ENCODE assay signal across 13 mouse cellular contexts in the genomic region with DNA sequence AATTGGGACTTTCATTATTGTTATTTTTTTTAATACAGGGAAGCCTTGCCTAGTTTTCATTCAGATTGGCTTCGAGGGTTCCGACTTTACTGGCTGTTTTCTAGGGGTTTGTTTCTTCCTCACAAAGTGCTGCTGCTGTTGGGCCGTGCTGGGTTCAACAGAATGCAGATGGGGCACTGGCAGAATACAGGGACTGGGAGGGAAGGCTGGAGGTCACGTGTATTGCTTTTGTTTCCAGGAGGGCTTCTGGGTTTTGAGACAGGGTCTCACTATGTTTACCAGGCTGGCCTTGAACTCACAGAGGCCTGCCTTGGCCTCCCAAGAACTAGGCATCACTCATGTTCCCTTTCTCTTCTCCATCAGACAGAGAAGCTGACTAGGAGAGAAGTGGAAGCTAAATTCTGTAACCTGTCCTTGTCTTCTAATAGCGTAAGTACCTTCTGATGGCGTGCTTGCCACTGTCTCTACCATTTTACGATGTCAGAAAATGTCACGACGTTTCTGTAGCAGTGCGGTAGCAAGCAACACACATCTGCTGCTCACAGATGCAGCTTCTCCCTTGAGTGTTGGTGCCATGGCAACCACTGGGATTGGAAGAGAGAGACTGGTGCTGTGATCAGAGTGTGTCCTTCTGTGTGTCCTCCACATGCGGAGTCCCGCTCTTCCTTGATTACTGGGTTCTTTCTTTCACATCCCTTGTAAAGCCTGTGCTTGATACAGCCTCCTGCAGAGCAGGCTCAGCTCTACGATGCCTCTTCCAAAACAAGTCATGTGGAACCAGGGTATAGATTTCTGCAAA. TPM values are rescaled to one million over a fixed set of nuclear protein-coding genes. Genes with fewer than 3 reads are reported as not detected.
A peak's percentile ranks its signal among the peaks of the same experiment; 100 is the strongest.
DNase-seq lines count a peak whose midpoint lies in the region; ATAC-seq lines count a peak whose summit lies in the region.
"Had no signal": no experiment of that assay in that cellular context is flagged by ENCODE, and none has a peak within 500 bp of the region (broad histone marks: within the 10 kb centered on the region; RNA-seq: fewer than 3 reads in every experiment).

No protein-coding gene starts in this region.

- 0 out of 2 replicates have a peak, but pooled peaks cover 8% of the 10 kb centered on the region for H3K4me1 ChIP-seq in forebrain, embryonic 15.5 days
- no peaks in the 10 kb centered on the region for H3K4me1 ChIP-seq in hindbrain, embryonic 11.5 days (replicated peaks; ENCODE audit: control insufficient read depth, insufficient read depth, low read length)
- peaks cover 9% of the 10 kb centered on the region for H3K4me1 ChIP-seq in neural tube, embryonic 14.5 days (ENCODE audit: control insufficient read depth, insufficient read depth, low read length)
- H3K4me1 ChIP-seq in intestine, embryonic 15.5 days (replicated peaks), result no peaks in the 10 kb centered on the region
- H3K4me1 ChIP-seq: liver, embryonic 13.5 days had no signal

- H3K4me2 ChIP-seq in forebrain, embryonic 15.5 days (replicated peaks), result no peak overlapping the region
- no peak overlapping the region for H3K4me2 ChIP-seq in hindbrain, embryonic 11.5 days (replicated peaks; ENCODE audit: low read depth, low read length)
- H3K4me2 ChIP-seq in neural tube, embryonic 14.5 days (ENCODE audit: low read depth, low read length), result no peak overlapping the region
- no peak overlapping the region for H3K4me2 ChIP-seq in intestine, embryonic 15.5 days (replicated peaks)
- H3K4me2 ChIP-seq: liver, embryonic 13.5 days had no signal

- H3K27me3 ChIP-seq in forebrain, embryonic 15.5 days, result no peaks in the 10 kb centered on the region
- H3K27me3 ChIP-seq in hindbrain, embryonic 11.5 days (ENCODE audit: control insufficient read depth, insufficient read depth, low read length), result no peaks in the 10 kb centered on the region
- H3K27me3 ChIP-seq in neural tube, embryonic 14.5 days (ENCODE audit: control insufficient read depth, insufficient read depth, low read length), result no peaks in the 10 kb centered on the region
- no peaks in the 10 kb centered on the region for H3K27me3 ChIP-seq in intestine, embryonic 15.5 days (replicated peaks)
- H3K27me3 ChIP-seq: liver, embryonic 13.5 days had no signal

- peaks cover 7% of the 10 kb centered on the region; the same call in 1 of the 2 replicates for H3K36me3 ChIP-seq in forebrain, embryonic 15.5 days
- H3K36me3 ChIP-seq in hindbrain, embryonic 11.5 days (ENCODE audit: control insufficient read depth, insufficient read depth, low read length), result no peaks in the 10 kb centered on the region
- no peaks in the 10 kb centered on the region for H3K36me3 ChIP-seq in neural tube, embryonic 14.5 days (ENCODE audit: control insufficient read depth, insufficient read depth, low read length)
- H3K36me3 ChIP-seq in intestine, embryonic 15.5 days, result peaks cover 15% of the 10 kb centered on the region; the same call in 1 of the 2 replicates

- DNase-seq in hindbrain, embryonic 11.5 days (ENCODE audit: low spot score), result peak; percentile 63
- peak; percentile 36 to 46 for DNase-seq in left cerebral cortex, adult 18-20 months (ENCODE audit: low spot score in 2 of 2)
- no peak for DNase-seq in MN1 (ENCODE audit: low spot score)
- DNase-seq in ovary, postnatal 36 days (ENCODE audit: low spot score), result no peak
- no peak for DNase-seq in kidney, postnatal 10 days
- DNase-seq: adrenal gland, postnatal 14 days; heart, adult 11 months; kidney, adult 9 months; liver, embryonic 13.5 days had no signal

- H3K4me3 ChIP-seq in forebrain, embryonic 15.5 days, result no peak overlapping the region
- H3K4me3 ChIP-seq in hindbrain, embryonic 11.5 days (ENCODE audit: low read depth, low read length), result no peak overlapping the region
- H3K4me3 ChIP-seq in neural tube, embryonic 14.5 days (ENCODE audit: low read depth, low read length), result no peak overlapping the region
- no peak overlapping the region for H3K4me3 ChIP-seq in intestine, embryonic 15.5 days (replicated peaks)
- H3K4me3 ChIP-seq: liver, embryonic 13.5 days had no signal

- peak; percentile 84 for ATAC-seq in forebrain, embryonic 15.5 days (replicated peaks)
- peak; percentile 70 for ATAC-seq in hindbrain, embryonic 11.5 days (ENCODE audit: low FRiP score)
- peak; percentile 90 for ATAC-seq in neural tube, embryonic 14.5 days (ENCODE audit: low read depth)
- ATAC-seq in intestine, embryonic 15.5 days, result no peak

- no peaks in the 10 kb centered on the region for H3K9me3 ChIP-seq in forebrain, embryonic 15.5 days
- H3K9me3 ChIP-seq in hindbrain, embryonic 11.5 days (ENCODE audit: control insufficient read depth, low read length), result no peaks in the 10 kb centered on the region
- no peaks in the 10 kb centered on the region for H3K9me3 ChIP-seq in neural tube, embryonic 14.5 days (ENCODE audit: control insufficient read depth, low read length)
- no peaks in the 10 kb centered on the region for H3K9me3 ChIP-seq in intestine, embryonic 15.5 days
- H3K9me3 ChIP-seq: G1E; liver, embryonic 13.5 days had no signal

- H3K9ac ChIP-seq in forebrain, embryonic 15.5 days (replicated peaks), result no peak overlapping the region
- no peak overlapping the region for H3K9ac ChIP-seq in hindbrain, embryonic 11.5 days (ENCODE audit: low read depth, low read length)
- no peak overlapping the region; the same call in 1 of the 2 replicates for H3K9ac ChIP-seq in neural tube, embryonic 14.5 days (replicated peaks; ENCODE audit: low read depth, low read length)
- H3K9ac ChIP-seq in intestine, embryonic 15.5 days, result no peak overlapping the region
- H3K9ac ChIP-seq: liver, embryonic 13.5 days had no signal

- 71% methylated on average over 13 of the region's 13 CpGs for WGBS in forebrain, embryonic 15.5 days
- WGBS in hindbrain, embryonic 11.5 days, result 78% methylated on average over 13 of the region's 13 CpGs
- WGBS in neural tube, embryonic 14.5 days, result 40% methylated on average over 13 of the region's 13 CpGs
- WGBS in intestine, embryonic 15.5 days, result 93% methylated on average over 13 of the region's 13 CpGs

- peak overlapping the region; percentile 60 for H3K27ac ChIP-seq in forebrain, embryonic 15.5 days (replicated peaks)
- H3K27ac ChIP-seq in hindbrain, embryonic 11.5 days (ENCODE audit: low read depth, low read length), result peak overlapping the region; percentile 40
- peak overlapping the region; percentile 82 for H3K27ac ChIP-seq in neural tube, embryonic 14.5 days (ENCODE audit: low read depth, low read length)
- no peak overlapping the region for H3K27ac ChIP-seq in intestine, embryonic 15.5 days
- H3K27ac ChIP-seq: liver, embryonic 13.5 days had no signal

RNA-seq across cellular contexts. Expression of gene Srp14, which starts 21.8 kb away (rescaled TPM):
- polyA plus RNA-seq in forebrain, embryonic 15.5 days (2015; fragmentation: Nextera tagmentation; extraction: Ambion mirVana), result 332 and 333 TPM in 2 replicates
- 304 and 306 TPM in 2 replicates for polyA plus RNA-seq in hindbrain, embryonic 11.5 days (2014; fragmentation: Nextera tagmentation; extraction: Ambion mirVana)
- total RNA-seq in left cerebral cortex, adult 18-20 months (2021), result 100 to 1,000 TPM; 160 to 170 TPM
- 331 and 342 TPM in 2 replicates for polyA plus RNA-seq in neural tube, embryonic 14.5 days (2014; fragmentation: Nextera tagmentation; extraction: Ambion mirVana)
- 196 and 209 TPM in 2 replicates for polyA plus RNA-seq in intestine, embryonic 15.5 days (2015; fragmentation: Nextera tagmentation; extraction: Ambion mirVana)

Comparison
In these comparisons a context has a peak if more than half of its experiments do, and no peak if none do; other contexts are left out.
1. DNase-seq: peak in hindbrain, embryonic 11.5 days (single experiment) and left cerebral cortex, adult 18-20 months (2 of 2); none in MN1 (single experiment), ovary, postnatal 36 days (single experiment) and kidney, postnatal 10 days (single experiment).